Mouse (Mus musculus) thymus, postnatal 25 days (tissue): ENCODE measurements around the gene Zbtb24.

Source experiments
- DNase-seq: peaks from one replicate; pipeline ENCODE4 v3.0.0; 2022

Gene Zbtb24

GRCm38 (mm10) chr10:41504996-41505395 lies 54.8 kb downstream of the Zbtb24 start:
- no peak for DNase-seq

GRCm38 (mm10) chr10:41505446-41505845 lies 55.3 kb downstream of the Zbtb24 start:
- DNase-seq, result peak; percentile 65

- DNase-seq, result peak; percentile 47
Observed at GRCm38 (mm10) chr10:41509160-41509559, 59.0 kb downstream of the Zbtb24 start.

- DNase-seq, result no peak
Observed at GRCm38 (mm10) chr10:41514301-41514700, 64.1 kb downstream of the Zbtb24 start.

- DNase-seq, result no peak
Observed at GRCm38 (mm10) chr10:41514921-41515320, 64.7 kb downstream of the Zbtb24 start.
